Mouse (Mus musculus) E14TG2a.4 (cell line): ENCODE data around the gene Pdgfra.

Source experiments
- CTCF ChIP-seq: conservative IDR thresholded peaks from 2 replicates; pipeline ENCODE4 v1.5.1; 2014; ENCODE audit warnings: low read length
- NANOG ChIP-seq: IDR thresholded peaks from 2 replicates; pipeline ENCODE4 v1.6.1; 2014; ENCODE audit warnings: borderline replicate concordance, low read length, mixed read lengths
- POU5F1 ChIP-seq: IDR thresholded peaks from 2 replicates; pipeline ENCODE4 v1.6.1; 2014; ENCODE audit warnings: low read length, borderline replicate concordance

GRCm38 (mm10) chr5:75143767-75144166 lies 8.3 kb upstream of the Pdgfra start:
- TF ChIP-seq CTCF: no peak
- no peak for TF ChIP-seq POU5F1
- no peak for TF ChIP-seq NANOG
